Mouse (Mus musculus) limb, embryonic 12.5 days (tissue): ENCODE data around the gene Ncan. TPM values are rescaled to one million over a fixed set of nuclear protein-coding genes. Genes with fewer than 3 reads are reported as not detected.

Source experiments
- ATAC-seq: fragments of 200-750 bp; cut with Nextera tagmentation; 2 replicates; pipeline ENCODE4 v1.8.0; 2017; ENCODE audit warnings: low read depth, moderate TSS enrichment; ENCODE audit not compliant: insufficient number of reproducible peaks, insufficient read depth, low FRiP score, low TSS enrichment
- H3K27ac ChIP-seq: fragments of 300-500 bp; sonication (generic); 2 replicates; pipeline ENCODE4 v1.5.1; 2016; ENCODE audit warnings: mild to moderate bottlenecking, moderate library complexity
- H3K27me3 ChIP-seq: fragments of 300-500 bp; sonication (generic); 2 replicates; pipeline ENCODE4 v1.6.1; 2016; ENCODE audit warnings: mild to moderate bottlenecking, moderate library complexity
- H3K36me3 ChIP-seq: fragments of 300-500 bp; sonication (generic); 2 replicates; pipeline ENCODE4 v1.6.1; 2016; ENCODE audit warnings: mild to moderate bottlenecking, moderate library complexity
- H3K4me1 ChIP-seq: fragments of 300-500 bp; sonication (generic); replicated peaks from 2 replicates; pipeline ENCODE4 v1.6.1; 2016
- H3K4me2 ChIP-seq: fragments of 300-500 bp; sonication (generic); 2 replicates; pipeline ENCODE4 v1.6.1; 2016; ENCODE audit warnings: mild to moderate bottlenecking, moderate library complexity
- H3K4me3 ChIP-seq: fragments of 300-500 bp; sonication (generic); replicated peaks from 2 replicates; pipeline ENCODE4 v1.5.1; 2016; ENCODE audit warnings: mild to moderate bottlenecking
- H3K9ac ChIP-seq: fragments of 300-500 bp; sonication (generic); replicated peaks from 2 replicates; pipeline ENCODE4 v1.6.1; 2016; ENCODE audit warnings: mild to moderate bottlenecking, moderate library complexity
- H3K9me3 ChIP-seq: fragments of 300-500 bp; sonication (generic); 2 replicates; pipeline ENCODE4 v1.6.1; 2016; ENCODE audit warnings: mild to moderate bottlenecking, moderate library complexity
- WGBS: fragments of 180-500 bp; shearing (Covaris S2); methylation state at CpG from one replicate; pipeline ENCODE4 v1.1.7; 2016; 5-methylcytosine and 5-hydroxymethylcytosine counted together
- polyA plus RNA-seq: library from polyadenylated mRNA; unstranded; fragments of >200 nt; fragmentation: Nextera tagmentation; extraction: Ambion mirVana; gene quantifications from 2 replicates; pipeline ENCODE4 v1.2.1, GENCODE M21; 2016

Ncan gene
- polyA plus RNA-seq, 1 experiment from 2014 or later = 0.56 TPM

DNA sequence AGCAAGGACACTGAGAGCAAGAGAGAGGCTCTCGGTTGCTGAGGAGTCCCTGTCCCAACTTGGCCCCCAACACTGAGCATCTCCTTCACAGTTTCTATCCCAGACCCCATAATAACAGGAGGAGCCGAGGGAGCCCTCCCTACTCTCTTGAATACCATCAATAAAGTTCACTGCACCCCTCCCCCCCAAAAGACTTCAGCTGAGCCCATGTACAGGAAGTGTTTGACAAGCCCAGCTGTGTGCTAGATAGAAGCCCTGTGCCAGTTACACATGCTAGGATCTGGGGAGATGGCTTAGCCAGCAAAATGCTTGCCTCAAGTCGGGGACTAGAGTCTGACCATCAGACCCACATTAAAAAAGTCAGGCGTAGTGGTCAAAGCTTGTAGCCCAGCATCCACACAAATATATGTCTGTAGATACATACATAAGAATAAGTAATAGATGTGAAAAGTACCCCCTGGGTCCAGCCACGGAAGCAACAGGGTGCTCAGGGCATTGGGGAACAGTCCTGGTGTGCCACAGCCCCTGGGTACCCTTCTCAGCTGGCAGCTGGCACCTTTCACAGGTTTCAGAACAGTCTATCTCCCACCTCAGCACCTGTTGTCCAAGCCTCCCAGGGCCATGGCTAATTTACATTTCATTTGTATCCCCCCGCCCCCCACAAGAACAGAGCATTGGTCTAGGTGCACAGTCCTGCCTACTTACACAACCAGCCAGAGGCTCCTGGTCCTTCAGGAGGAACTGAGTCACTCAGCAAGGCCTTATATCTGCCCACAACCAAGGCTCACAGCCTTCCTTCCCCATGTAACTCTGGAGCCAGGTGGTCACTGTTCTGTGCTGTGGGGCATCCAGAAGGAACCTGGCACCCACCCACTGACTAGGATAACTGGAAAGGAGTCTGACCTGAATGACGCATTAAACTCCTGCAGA, 27.3 kb upstream of the Ncan start:
- no peak overlapping the region for H3K4me3 ChIP-seq
- no peak for ATAC-seq
- peaks cover 8% of the 10 kb centered on the region for H3K27me3 ChIP-seq
- peaks cover 43% of the 10 kb centered on the region for H3K36me3 ChIP-seq
- no peak overlapping the region for H3K4me2 ChIP-seq
- WGBS = 87% methylated on average over 7 of the region's 7 CpGs
- H3K27ac ChIP-seq = no peak overlapping the region
- H3K9ac ChIP-seq = no peak overlapping the region
- no peaks in the 10 kb centered on the region for H3K9me3 ChIP-seq
- H3K4me1 ChIP-seq = peaks cover 12% of the 10 kb centered on the region

DNA sequence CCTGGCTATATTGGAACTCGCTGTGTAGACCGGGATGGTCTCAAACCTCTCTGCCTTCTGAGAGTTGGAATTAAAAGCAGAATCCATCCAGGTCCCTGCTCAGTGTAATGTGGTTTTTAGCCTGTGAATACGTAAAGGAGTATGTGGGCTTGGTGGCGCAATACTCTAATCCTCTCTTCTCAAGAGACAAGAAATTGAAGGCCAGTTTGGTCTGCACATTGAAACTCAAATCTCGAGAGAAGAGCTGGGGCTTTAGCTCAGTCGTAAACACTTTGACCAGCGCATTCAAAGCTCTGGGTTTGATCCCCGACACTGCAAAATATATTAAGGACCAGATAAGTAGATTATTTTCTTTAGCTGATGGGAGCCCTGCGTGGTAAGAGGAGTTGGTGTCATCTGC, 19.3 kb upstream of the Ncan start:
- Histone ChIP-seq H3K4me1 (peaks cover 17% of the 10 kb centered on the region), H3K4me2 (peak overlapping the region; percentile 63), H3K36me3 (peaks cover 53% of the 10 kb centered on the region), H3K9ac (peak overlapping the region; percentile 75), H3K27ac (peak overlapping the region; percentile 85), H3K4me3 (peak overlapping the region; percentile 82), H3K9me3 (no peaks in the 10 kb centered on the region), H3K27me3 (no peaks in the 10 kb centered on the region)
- ATAC-seq = no peak
- WGBS = 12% methylated on average over 9 of the region's 9 CpGs

DNA sequence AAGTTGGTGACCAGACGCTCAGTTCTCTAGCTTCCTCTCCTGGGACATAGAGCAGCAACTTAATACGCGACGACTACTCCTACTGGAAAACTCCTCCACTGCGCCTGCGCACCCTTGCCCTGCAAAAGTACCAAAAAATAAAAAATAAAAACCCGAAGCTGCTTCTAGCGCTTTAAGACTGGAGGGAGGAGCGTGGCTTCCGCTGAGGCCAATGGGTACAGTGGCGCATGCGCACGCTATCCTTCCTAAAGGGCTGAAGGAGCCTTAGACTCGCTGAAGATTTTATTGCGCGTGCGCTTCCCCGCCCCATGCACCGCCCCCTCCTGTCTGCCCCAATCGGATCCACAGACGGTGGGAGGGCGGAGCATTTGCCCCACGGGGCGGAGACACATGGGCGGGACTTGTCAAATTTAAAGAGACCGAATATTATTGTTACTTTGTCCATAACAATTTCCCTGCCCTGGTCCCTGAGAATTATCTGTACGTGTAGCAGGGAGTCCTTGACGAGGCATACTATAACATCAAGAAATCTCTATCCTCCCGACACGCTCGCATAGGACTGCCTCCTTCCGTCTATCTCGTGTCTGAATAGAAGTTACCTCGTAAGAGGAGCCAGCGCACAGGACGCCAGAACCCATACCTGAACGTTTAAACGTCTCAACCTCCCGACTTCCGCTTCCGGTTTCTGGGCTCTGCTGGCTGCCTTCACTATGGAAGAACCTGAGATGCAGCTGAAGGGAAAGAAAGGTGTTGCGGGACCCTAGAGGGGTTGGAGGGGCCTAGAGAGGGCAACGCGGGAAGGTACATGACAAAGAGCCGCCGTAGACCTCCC, 18.6 kb upstream of the Ncan start, which contains the start of the genes Rfxank, Borcs8 and Mef2b:
Rfxank (minus strand) TSS at position 129 of the 832 bp plus-strand sequence.
Borcs8 (plus strand) TSS at position 474 of the 832 bp plus-strand sequence.
Mef2b (plus strand) TSS at position 686 of the 832 bp plus-strand sequence.
- ATAC-seq = peak; percentile 96
- Histone ChIP-seq H3K4me1 (peaks cover 17% of the 10 kb centered on the region), H3K4me3 (peak within 1 kb of the TSS; percentile 82), H3K9me3 (no peaks in the 10 kb centered on the region), H3K4me2 (peak within 1 kb of the TSS; percentile 63), H3K9ac (peak within 1 kb of the TSS; percentile 75), H3K27me3 (no peaks in the 10 kb centered on the region), H3K27ac (peak within 1 kb of the TSS; percentile 85), H3K36me3 (peaks cover 53% of the 10 kb centered on the region)
- WGBS = under 1% methylated on average over 46 of the region's 46 CpGs

DNA sequence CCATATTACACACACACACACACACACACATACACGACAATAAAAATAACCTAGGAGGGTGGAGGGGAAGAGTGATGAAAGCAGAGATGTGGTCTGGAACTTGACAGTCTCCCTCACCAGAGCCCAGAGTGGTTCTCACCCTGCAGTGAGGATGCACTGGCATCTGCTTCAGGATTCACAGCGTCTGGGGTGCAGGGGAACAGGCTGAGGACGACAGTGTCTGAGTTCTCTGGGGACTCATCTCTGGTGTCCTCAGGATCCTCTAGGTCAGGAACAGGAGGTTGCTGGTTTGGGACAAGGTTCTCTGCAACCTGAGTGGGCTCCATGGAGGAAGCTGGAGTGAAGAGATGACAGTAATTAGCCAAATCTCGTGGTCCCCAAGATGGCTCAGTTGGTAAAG, 17.2 kb upstream of the Ncan start:
- peaks cover 53% of the 10 kb centered on the region for H3K36me3 ChIP-seq
- 80% methylated on average over 4 of the region's 4 CpGs for WGBS

DNA sequence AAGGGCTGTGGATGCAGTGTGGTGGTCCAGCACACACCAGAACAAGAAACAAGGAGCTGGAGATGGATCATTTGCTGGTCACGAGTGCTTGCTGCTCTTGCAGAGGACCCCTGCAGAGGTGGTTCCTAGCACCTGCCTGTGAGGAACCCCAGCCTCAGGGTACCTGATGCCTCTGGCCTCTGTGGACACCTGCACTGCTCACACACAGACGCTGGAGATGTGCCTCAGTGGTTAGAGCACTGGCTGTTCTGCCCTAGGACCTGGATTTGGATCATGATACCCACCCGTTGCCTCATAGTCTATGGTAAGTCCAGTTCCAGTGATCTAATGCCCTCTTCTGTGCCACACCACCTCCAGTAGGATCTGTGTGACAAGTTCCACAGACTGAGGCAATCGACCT, 15.9 kb upstream of the Ncan start:
- H3K27me3 ChIP-seq = no peaks in the 10 kb centered on the region
- ATAC-seq = no peak
- H3K36me3 ChIP-seq = peaks cover 48% of the 10 kb centered on the region
- no peaks in the 10 kb centered on the region for H3K9me3 ChIP-seq
- no peak overlapping the region for H3K4me2 ChIP-seq
- no peak overlapping the region for H3K4me3 ChIP-seq
- H3K27ac ChIP-seq = no peak overlapping the region
- 85% methylated on average over 4 of the region's 4 CpGs for WGBS
- peaks cover 24% of the 10 kb centered on the region for H3K4me1 ChIP-seq
- no peak overlapping the region for H3K9ac ChIP-seq

More for the DNA sequence above, 17.2 kb upstream of the Ncan start:
- Histone ChIP-seq H3K4me2 (peak overlapping the region; percentile 63), H3K9me3 (no peaks in the 10 kb centered on the region), H3K27me3 (no peaks in the 10 kb centered on the region), H3K9ac (peak overlapping the region; percentile 61; the same call in 1 of the 2 replicates), H3K4me3 (peak overlapping the region; percentile 82), H3K27ac (no peak overlapping the region), H3K4me1 (peaks cover 17% of the 10 kb centered on the region)
- ATAC-seq = no peak

DNA sequence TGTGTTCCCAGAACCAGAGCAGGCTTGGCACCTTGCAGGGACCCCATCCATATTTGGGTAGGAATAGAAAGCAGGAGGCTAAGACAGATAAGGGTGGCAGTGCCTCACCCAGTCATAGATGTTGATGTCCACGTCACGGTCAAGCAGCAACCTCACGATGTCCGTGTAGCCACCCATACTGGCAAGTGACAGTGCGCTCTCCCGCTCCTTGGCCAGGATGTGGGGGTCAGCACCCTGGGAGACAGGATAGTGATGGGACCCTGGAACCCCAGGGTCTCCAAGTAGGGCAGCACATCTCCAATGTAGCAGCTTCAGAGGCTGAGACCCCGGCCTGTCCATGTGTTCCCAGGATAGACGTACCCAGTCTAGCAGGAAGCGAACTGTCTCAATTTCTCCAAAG, 14.3 kb upstream of the Ncan start:
- 92% methylated on average over 9 of the region's 9 CpGs for WGBS
- no peak for ATAC-seq
- peaks cover 48% of the 10 kb centered on the region for H3K36me3 ChIP-seq

DNA sequence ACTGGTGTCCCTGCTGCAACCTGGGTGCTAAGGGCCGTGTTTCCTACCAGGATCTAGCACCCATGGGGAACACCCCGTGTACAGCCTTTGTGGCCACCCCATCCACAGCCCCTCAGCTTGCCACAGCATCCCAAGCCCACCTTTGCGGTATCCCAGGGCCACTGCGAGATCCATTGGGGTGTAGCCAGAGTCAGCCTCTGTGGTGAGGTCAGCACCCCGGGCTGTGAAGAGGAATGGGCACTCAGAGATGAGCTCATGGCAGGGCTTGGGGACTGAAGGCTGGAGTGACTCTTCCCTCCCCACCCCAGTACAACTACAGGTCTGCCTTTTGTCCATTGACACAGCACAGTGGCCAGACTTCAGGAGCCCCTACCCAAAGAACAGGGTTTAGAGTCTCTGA, 13.4 kb upstream of the Ncan start:
- H3K4me2 ChIP-seq = no peak overlapping the region
- peaks cover 48% of the 10 kb centered on the region for H3K36me3 ChIP-seq
- ATAC-seq = no peak
- H3K27me3 ChIP-seq = no peaks in the 10 kb centered on the region
- WGBS = 88% methylated on average over 5 of the region's 5 CpGs
- peaks cover 22% of the 10 kb centered on the region for H3K4me1 ChIP-seq
- H3K27ac ChIP-seq = no peak overlapping the region
- H3K9me3 ChIP-seq = no peaks in the 10 kb centered on the region
- H3K9ac ChIP-seq = no peak overlapping the region
- H3K4me3 ChIP-seq = no peak overlapping the region

More for the DNA sequence above, 14.3 kb upstream of the Ncan start:
- Histone ChIP-seq H3K4me1 (peaks cover 22% of the 10 kb centered on the region), H3K4me2 (no peak overlapping the region), H3K9me3 (no peaks in the 10 kb centered on the region), H3K27ac (no peak overlapping the region), H3K9ac (no peak overlapping the region), H3K27me3 (no peaks in the 10 kb centered on the region), H3K4me3 (no peak overlapping the region)

DNA sequence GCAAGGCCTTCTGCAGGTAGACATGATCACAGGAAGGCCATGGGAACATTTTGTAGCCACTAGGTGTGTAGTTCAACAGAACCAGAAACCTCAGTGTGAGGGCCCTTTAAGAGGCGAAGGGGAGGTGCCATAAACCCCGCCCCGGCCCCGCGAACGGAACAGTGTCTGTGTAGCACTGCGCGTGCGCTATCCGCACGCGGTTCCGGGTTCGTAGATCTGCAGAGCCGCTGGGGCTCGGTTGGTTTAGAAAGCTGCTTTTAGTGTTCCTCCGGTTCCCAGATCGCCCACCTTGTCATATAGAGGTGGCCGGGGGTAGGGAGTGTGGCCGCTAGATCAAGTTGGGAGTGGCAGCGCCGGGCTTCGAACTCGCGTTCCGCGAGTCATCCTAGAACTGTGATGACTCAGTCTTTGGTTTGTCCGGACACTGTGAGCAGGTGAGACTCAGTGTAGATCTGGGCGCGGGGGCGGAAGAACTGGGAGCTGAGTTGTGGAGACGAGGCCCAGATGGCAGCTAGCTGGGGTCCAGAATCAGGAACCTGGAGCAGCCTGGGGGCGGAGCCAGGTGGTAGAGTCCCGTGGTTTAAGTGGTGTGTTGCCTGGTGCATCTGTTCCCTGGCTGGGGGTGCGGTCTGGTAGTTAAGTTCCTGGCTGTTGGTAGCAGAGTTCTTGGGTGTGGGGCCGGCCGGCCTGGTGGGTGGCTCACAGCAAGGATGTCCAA, 10.7 kb upstream of the Ncan start, which contains the start of gene Nr2c2ap:
Nr2c2ap (plus strand) TSS at position 168 of the 718 bp plus-strand sequence.
- ATAC-seq = peak; percentile 79
- H3K36me3 ChIP-seq = peaks cover 41% of the 10 kb centered on the region
- 2% methylated on average over 37 of the region's 37 CpGs for WGBS
- H3K4me2 ChIP-seq = peak within 1 kb of the TSS; percentile 78
- peak within 1 kb of the TSS; percentile 70 for H3K4me3 ChIP-seq
- H3K9ac ChIP-seq = peak within 1 kb of the TSS; percentile 66
- peaks cover 14% of the 10 kb centered on the region for H3K4me1 ChIP-seq
- H3K9me3 ChIP-seq = no peaks in the 10 kb centered on the region
- H3K27me3 ChIP-seq = no peaks in the 10 kb centered on the region
- H3K27ac ChIP-seq = 0 out of 2 replicates have a peak within 1 kb of the TSS, but pooled peaks have one; percentile 13

DNA sequence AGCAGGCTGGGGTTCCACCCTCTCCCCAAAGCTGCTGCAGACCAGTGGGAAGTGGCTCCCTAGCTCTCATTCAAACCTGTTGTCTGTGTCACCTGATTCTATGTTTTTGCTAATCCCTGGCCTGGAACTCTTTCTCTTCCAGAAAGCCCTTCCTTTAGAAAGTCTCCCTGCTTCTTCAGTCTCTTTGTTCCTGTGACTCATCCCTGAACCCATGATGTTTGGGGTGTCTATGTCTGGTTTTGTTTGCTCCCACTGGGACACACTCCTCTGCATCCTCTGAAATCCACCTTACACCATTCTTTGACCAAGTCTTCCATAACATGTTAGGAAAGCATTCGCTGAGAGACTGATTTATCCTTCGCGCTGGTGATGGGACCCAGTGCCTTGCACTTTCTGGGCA, 9.4 kb upstream of the Ncan start:
- H3K9ac ChIP-seq = no peak overlapping the region
- H3K4me2 ChIP-seq = no peak overlapping the region
- peaks cover 14% of the 10 kb centered on the region for H3K4me1 ChIP-seq
- ATAC-seq = no peak
- no peaks in the 10 kb centered on the region; the same call in 1 of the 2 replicates for H3K27me3 ChIP-seq
- WGBS = 88% methylated on average over 3 of the region's 3 CpGs
- H3K27ac ChIP-seq = no peak overlapping the region
- H3K9me3 ChIP-seq = no peaks in the 10 kb centered on the region
- peaks cover 29% of the 10 kb centered on the region for H3K36me3 ChIP-seq
- no peak overlapping the region for H3K4me3 ChIP-seq

DNA sequence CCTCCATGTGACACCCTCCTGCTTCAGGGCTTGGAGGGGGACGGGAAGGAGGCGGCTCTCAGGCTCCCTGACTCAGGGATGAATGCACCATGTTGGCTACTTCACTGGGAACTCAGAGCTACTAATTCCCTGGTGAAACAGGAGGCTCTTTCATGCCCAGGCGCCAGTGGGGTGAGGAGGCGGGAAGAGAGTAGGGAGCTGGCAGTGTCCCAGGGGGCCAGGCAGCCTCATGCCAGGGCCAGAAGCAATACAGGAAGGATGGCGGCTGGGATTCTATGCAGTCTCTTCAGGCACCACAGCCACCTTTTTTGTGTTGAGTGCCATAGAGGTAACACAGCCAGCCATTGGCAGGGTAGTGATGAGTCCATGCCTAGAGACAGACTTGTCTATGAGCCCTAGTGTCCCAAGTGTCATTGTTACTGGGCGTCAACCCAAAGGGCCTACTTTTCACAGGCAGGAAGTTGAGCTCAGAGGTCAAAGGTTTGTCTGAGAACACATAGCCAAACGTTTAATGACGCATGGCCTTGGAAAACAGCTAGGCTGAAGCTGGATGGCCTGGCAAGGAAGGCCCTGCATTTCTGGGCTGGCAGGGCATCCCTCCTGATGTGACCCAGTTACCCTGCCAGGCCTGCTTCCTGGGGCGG, 8.8 kb upstream of the Ncan start:
- peaks cover 14% of the 10 kb centered on the region for H3K4me1 ChIP-seq
- H3K4me2 ChIP-seq = no peak overlapping the region
- peaks cover under 1% of the 10 kb centered on the region; the same call in 1 of the 2 replicates for H3K27me3 ChIP-seq
- H3K4me3 ChIP-seq = no peak overlapping the region
- no peak for ATAC-seq
- H3K36me3 ChIP-seq = peaks cover 22% of the 10 kb centered on the region
- no peak overlapping the region for H3K27ac ChIP-seq
- no peak overlapping the region for H3K9ac ChIP-seq
- no peaks in the 10 kb centered on the region for H3K9me3 ChIP-seq
- WGBS = 69% methylated on average over 9 of the region's 9 CpGs
